Comparison of ENCODE assay signal across 8 mouse cellular contexts in the genomic region with DNA sequence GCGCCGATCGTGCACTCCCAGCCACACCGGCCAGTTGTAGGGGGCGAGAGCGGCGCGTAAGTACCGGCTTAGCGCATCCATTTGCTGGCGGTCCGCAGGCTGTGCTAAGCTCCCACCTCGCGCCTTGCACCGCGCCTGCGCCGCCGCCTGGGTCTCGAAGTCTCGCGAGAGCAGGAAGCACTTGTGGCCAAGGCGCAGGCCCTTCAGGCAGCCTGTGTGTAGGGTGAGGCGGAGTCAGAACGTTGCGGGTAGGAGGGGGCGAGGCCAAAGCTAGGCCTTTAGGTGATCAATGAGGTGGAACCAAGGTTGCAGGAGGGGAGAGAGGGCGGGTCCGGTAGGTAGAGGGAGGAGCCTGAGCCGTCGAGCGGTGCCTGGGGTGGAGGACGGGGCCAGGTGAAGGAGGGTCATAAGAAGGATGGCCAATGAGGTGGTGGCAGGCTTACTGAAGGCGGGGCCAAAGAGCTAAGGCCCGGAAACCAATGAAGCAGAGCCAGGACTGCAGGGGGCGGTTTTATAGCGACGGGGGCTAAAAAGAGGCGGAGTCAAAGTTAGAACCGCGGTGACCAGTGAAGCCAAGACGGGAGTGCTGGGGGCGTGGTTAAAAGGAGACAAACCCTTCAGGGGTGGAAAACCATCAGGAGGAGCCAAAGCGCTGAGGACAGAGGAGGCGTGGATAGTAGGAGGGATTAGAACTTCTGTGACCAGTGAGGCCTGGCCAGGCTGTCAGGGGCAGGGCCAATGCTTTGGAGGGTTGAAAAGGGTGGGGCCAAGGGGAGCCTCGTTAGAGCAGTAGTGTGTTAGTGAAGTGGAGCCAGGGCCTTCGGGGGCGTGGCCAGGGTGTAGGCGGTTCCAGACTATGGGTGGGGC. TPM values are rescaled to one million over a fixed set of nuclear protein-coding genes. Genes with fewer than 3 reads are reported as not detected.
DNase-seq lines count a peak whose midpoint lies in the region; ATAC-seq and TF ChIP-seq lines count a peak whose summit lies in the region.

No protein-coding gene starts in this region.

- no peaks in the 10 kb centered on the region for H3K9me3 ChIP-seq in megakaryocyte, embryonic 14.5 days

- peak; percentile 94 to 96 for DNase-seq in gastrocnemius, adult 8-10 months (ENCODE audit: low spot score in 2 of 2)
- DNase-seq in hindlimb bud, embryonic 11.5 days (ENCODE audit: extremely low spot score, low read depth, low spot score): peak; percentile 96
- peak; percentile 94 to 98 for DNase-seq in left cerebral cortex, adult 8-10 months (ENCODE audit: low spot score in 2 of 2)
- peak; percentile 98 for DNase-seq in right cerebral cortex, postnatal 10 days (ENCODE audit: low spot score in 2 of 2)
- DNase-seq in urinary bladder, postnatal 25 days (ENCODE audit: low spot score): peak; percentile 93

- peak; percentile 89 for ATAC-seq in activated CD4-positive, CD25-positive, alpha-beta regulatory T cell, adult 4 months

- 0 out of 2 replicates have a peak, but pooled peaks cover 2% of the 10 kb centered on the region for H3K4me1 ChIP-seq in cortical plate, adult 2 months (ENCODE audit: control insufficient read depth, insufficient read depth, low read length)
- H3K4me1 ChIP-seq in megakaryocyte, embryonic 14.5 days: peaks cover 36% of the 10 kb centered on the region

- H3K36me3 ChIP-seq in megakaryocyte, embryonic 14.5 days (replicated peaks; ENCODE audit: low read length): no peaks in the 10 kb centered on the region

- H3K27ac ChIP-seq in cortical plate, adult 2 months (ENCODE audit: insufficient read depth, low read length): peak overlapping the region; percentile 84; the same call in 1 of the 2 replicates

- TF ChIP-seq CTCF in cortical plate, adult 2 months (IDR thresholded peaks at IDR 0.05; ENCODE audit: extremely low read depth, insufficient read depth, low read length): no peak

- peak; percentile 96 for TF ChIP-seq POLR2A in cortical plate, adult 2 months (IDR thresholded peaks at IDR 0.05; ENCODE audit: extremely low read depth, insufficient read depth, low read length)

- peak overlapping the region; percentile 26 for H3K4me3 ChIP-seq in cortical plate, adult 2 months (ENCODE audit: insufficient read depth, low read length)
- peak overlapping the region; percentile 97 for H3K4me3 ChIP-seq in megakaryocyte, embryonic 14.5 days (replicated peaks)

- peaks cover 48% of the 10 kb centered on the region for H3K27me3 ChIP-seq in megakaryocyte, embryonic 14.5 days (replicated peaks)

RNA-seq across cellular contexts. Expression of a gene that starts 1.7 kb away (rescaled TPM):
- under 1 TPM; 0.51 to 0.73 TPM for polyA plus RNA-seq in activated CD4-positive, CD25-positive, alpha-beta regulatory T cell, adult 4 months (2017; shearing (Covaris generic))
- polyA plus RNA-seq in cortical plate, adult 2 months (2012; rRNA removed): 5.4 and 5.6 TPM in 2 replicates
- 1 to 10 TPM in 2 of 4 experiments, under 1 TPM in 2; 0.53 to 1.3 (median 0.99) TPM for total RNA-seq in gastrocnemius, adult 8-10 months (2022)
- total RNA-seq in left cerebral cortex, adult 8-10 months (2022): 1 to 10 TPM; 2.6 to 3.7 (median 3.1) TPM
- 0.92 and 1.8 TPM in 2 replicates for polyA plus RNA-seq in megakaryocyte, embryonic 14.5 days (2012; ENCODE audit: insufficient read depth, low replicate concordance)

RNA-seq across cellular contexts. Expression of a gene that starts 5.0 kb away (rescaled TPM):
- not detected for polyA plus RNA-seq in activated CD4-positive, CD25-positive, alpha-beta regulatory T cell, adult 4 months (2017; shearing (Covaris generic))
- 106 and 113 TPM in 2 replicates for polyA plus RNA-seq in cortical plate, adult 2 months (2012; rRNA removed)
- under 1 TPM; 0.17 to 0.43 (median 0.34) TPM for total RNA-seq in gastrocnemius, adult 8-10 months (2022)
- total RNA-seq in left cerebral cortex, adult 8-10 months (2022): 100 to 1,000 TPM; 509 to 568 (median 540) TPM
- polyA plus RNA-seq in megakaryocyte, embryonic 14.5 days (2012; ENCODE audit: insufficient read depth, low replicate concordance): 0.07 TPM in 1 of 2 replicates, not detected in the other

RNA-seq across cellular contexts. Expression of a gene that starts 43.8 kb away (rescaled TPM):
- polyA plus RNA-seq in activated CD4-positive, CD25-positive, alpha-beta regulatory T cell, adult 4 months (2017; shearing (Covaris generic)): not detected
- polyA plus RNA-seq in cortical plate, adult 2 months (2012; rRNA removed): not detected in 2 replicates
- total RNA-seq in gastrocnemius, adult 8-10 months (2022): not detected
- not detected for total RNA-seq in left cerebral cortex, adult 8-10 months (2022)
- polyA plus RNA-seq in megakaryocyte, embryonic 14.5 days (2012; ENCODE audit: insufficient read depth, low replicate concordance): not detected in 2 replicates

RNA-seq across cellular contexts. Expression of a gene that starts 47.8 kb away (rescaled TPM):
- polyA plus RNA-seq in activated CD4-positive, CD25-positive, alpha-beta regulatory T cell, adult 4 months (2017; shearing (Covaris generic)): not detected
- polyA plus RNA-seq in cortical plate, adult 2 months (2012; rRNA removed): not detected in 2 replicates
- not detected for total RNA-seq in gastrocnemius, adult 8-10 months (2022)
- under 1 TPM in 1 of 4 experiments, not detected in 3; 0.21 TPM for total RNA-seq in left cerebral cortex, adult 8-10 months (2022)
- not detected in 2 replicates for polyA plus RNA-seq in megakaryocyte, embryonic 14.5 days (2012; ENCODE audit: insufficient read depth, low replicate concordance)

RNA-seq across cellular contexts. Expression of a gene that starts 58.5 kb away (rescaled TPM):
- 10 to 100 TPM; 74.0 to 88.7 TPM for polyA plus RNA-seq in activated CD4-positive, CD25-positive, alpha-beta regulatory T cell, adult 4 months (2017; shearing (Covaris generic))
- polyA plus RNA-seq in cortical plate, adult 2 months (2012; rRNA removed): 105 TPM in 2 replicates
- 1 to 10 TPM; 5.1 to 9.2 (median 6.6) TPM for total RNA-seq in gastrocnemius, adult 8-10 months (2022)
- 10 to 100 TPM; 81.6 to 96.2 (median 87.1) TPM for total RNA-seq in left cerebral cortex, adult 8-10 months (2022)
- polyA plus RNA-seq in megakaryocyte, embryonic 14.5 days (2012; ENCODE audit: insufficient read depth, low replicate concordance): 90.5 and 96.5 TPM in 2 replicates

Comparison
In these comparisons a context has a peak if more than half of its experiments do, and no peak if none do; other contexts are left out.
1. Peak in every context shown above with its lines: DNase-seq, ATAC-seq, H3K4me3 ChIP-seq and H3K27ac ChIP-seq.
2. RNA of a gene that starts 5.0 kb away (polyA plus RNA-seq): 106 to 113 TPM in cortical plate, adult 2 months; not detected in activated CD4-positive, CD25-positive, alpha-beta regulatory T cell, adult 4 months and 0.07 TPM in megakaryocyte, embryonic 14.5 days; every median in the first group is over 10 times any median in the second.